Mouse (Mus musculus) lung, postnatal 0 days (tissue): ENCODE data around the gene Lfng. TPM values are rescaled to one million over a fixed set of nuclear protein-coding genes. Genes with fewer than 3 reads are reported as not detected.

Source experiments
- ATAC-seq: fragments of 200-750 bp; cut with Nextera tagmentation; 2 replicates; pipeline ENCODE4 v1.8.0; 2017; ENCODE audit warnings: moderate library complexity
- DNase-seq: peaks from one replicate; pipeline ENCODE4 v3.0.0-alpha.2; 2016; ENCODE audit warnings: low spot score
- H3K27ac ChIP-seq: fragments of 300-500 bp; sonication (generic); 2 replicates; pipeline ENCODE4 v1.5.1; 2014; ENCODE audit warnings: antibody characterized with exemption, mild to moderate bottlenecking, low read length, mixed read lengths
- H3K27me3 ChIP-seq: fragments of 300-500 bp; sonication (generic); replicated peaks from 2 replicates; pipeline ENCODE4 v1.6.1; 2014; ENCODE audit warnings: low read length, mixed read lengths; ENCODE audit not compliant: insufficient read depth
- H3K36me3 ChIP-seq: fragments of 300-500 bp; sonication (generic); 2 replicates; pipeline ENCODE4 v1.6.1; 2014; ENCODE audit warnings: low read length, mixed read lengths; ENCODE audit not compliant: insufficient read depth
- H3K4me1 ChIP-seq: fragments of 300-500 bp; sonication (generic); 2 replicates; pipeline ENCODE4 v1.6.1; 2014; ENCODE audit warnings: antibody characterized with exemption, low read depth, low read length, mixed read lengths; ENCODE audit not compliant: insufficient read depth
- H3K4me2 ChIP-seq: fragments of 300-500 bp; sonication (generic); replicated peaks from 2 replicates; pipeline ENCODE4 v1.6.1; 2014; ENCODE audit warnings: low read depth, mild to moderate bottlenecking, low read length, moderate library complexity, mixed read lengths
- H3K4me3 ChIP-seq: fragments of 300-500 bp; sonication (generic); 2 replicates; pipeline ENCODE4 v1.5.1; 2014; ENCODE audit warnings: low read depth, low read length
- H3K9ac ChIP-seq: fragments of 300-500 bp; sonication (generic); replicated peaks from 2 replicates; pipeline ENCODE4 v1.6.1; 2014; ENCODE audit warnings: low read depth, mild to moderate bottlenecking
- H3K9me3 ChIP-seq: fragments of 300-500 bp; sonication (generic); 2 replicates; pipeline ENCODE4 v1.6.1; 2016; ENCODE audit warnings: low read length, mixed read lengths
- CTCF ChIP-seq: IDR thresholded peaks from 2 replicates; pipeline ENCODE4 v1.5.1; 2016; ENCODE audit warnings: antibody characterized with exemption, mild to moderate bottlenecking
- EP300 ChIP-seq: IDR thresholded peaks from 2 replicates; pipeline ENCODE4 v1.6.1; 2016; ENCODE audit warnings: antibody characterized with exemption, mild to moderate bottlenecking, control low read depth
- WGBS: fragments of 180-500 bp; shearing (Covaris S2); extraction: QIAGEN DNeasy Blood & Tissue Kit; methylation state at CpG from one replicate; pipeline ENCODE4 v1.1.7; 2014; 5-methylcytosine and 5-hydroxymethylcytosine counted together
- polyA plus RNA-seq: library from polyadenylated mRNA; unstranded; fragments of >200 nt; fragmentation: Nextera tagmentation; extraction: Ambion mirVana; gene quantifications from 2 replicates; pipeline ENCODE4 v1.2.1, GENCODE M21; 2015

Gene Lfng
- polyA plus RNA-seq, 1 experiment from 2014 or later: 23.1 TPM

DNA sequence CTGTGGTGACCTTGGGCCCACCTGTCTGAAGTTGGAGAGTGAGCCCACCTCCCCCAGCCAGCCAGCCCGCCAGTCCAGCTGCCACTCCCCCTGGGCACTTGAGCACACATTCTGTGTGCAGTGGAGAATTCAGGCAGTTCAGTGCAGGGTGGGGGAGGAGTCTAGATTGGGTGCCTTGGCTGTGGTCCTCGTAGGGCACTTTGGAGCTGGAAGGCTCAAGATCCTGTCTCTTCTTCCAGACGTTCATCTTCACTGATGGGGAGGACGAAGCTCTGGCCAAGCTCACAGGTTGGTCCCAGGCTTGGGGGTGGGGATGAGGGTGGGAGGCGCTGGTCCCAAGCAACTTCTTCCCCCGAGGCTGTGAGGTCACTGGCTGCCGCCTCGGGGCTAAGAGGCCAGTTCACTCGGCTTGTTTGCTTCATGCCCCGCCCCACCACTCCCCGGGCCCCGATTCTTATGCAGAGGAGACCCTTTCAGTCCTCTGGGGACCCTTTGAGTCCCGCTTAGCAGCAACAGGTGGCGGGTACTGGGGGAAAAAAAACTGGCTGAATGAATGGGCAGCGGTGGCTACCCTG, 4.6 kb downstream of the Lfng start:
- TF ChIP-seq CTCF (no peak), EP300 (no peak)
- Histone ChIP-seq H3K9ac (peak overlapping the region; percentile 54), H3K27ac (peak overlapping the region; percentile 98), H3K4me1 (peaks cover 35% of the 10 kb centered on the region; the same call in 1 of the 2 replicates), H3K4me3 (peak overlapping the region; percentile 62), H3K27me3 (no peaks in the 10 kb centered on the region), H3K36me3 (no peaks in the 10 kb centered on the region; the same call in none of the 2 replicates), H3K4me2 (peak overlapping the region; percentile 75), H3K9me3 (no peaks in the 10 kb centered on the region)
- DNase-seq: peak; percentile 79
- WGBS: 16% methylated on average over 15 of the region's 15 CpGs
- ATAC-seq: peak; percentile 20

DNA sequence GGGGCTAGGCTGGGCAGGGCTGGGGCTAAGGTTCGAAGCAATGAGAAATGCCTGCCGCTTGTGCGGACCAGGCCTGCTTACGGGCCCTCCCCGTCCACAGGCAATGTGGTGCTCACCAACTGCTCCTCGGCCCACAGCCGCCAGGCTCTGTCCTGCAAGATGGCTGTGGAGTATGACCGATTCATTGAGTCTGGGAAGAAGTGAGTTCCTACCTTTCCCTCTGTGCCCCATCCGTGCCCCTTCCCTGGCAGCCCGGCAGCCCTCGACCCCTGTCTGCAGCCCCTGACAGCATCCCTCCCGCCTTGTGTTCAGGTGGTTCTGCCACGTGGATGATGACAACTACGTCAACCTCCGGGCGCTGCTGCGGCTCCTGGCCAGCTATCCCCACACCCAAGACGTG, 5.1 kb downstream of the Lfng start:
- 52% methylated on average over 18 of the region's 18 CpGs for WGBS
- Histone ChIP-seq H3K36me3 (no peaks in the 10 kb centered on the region; the same call in none of the 2 replicates), H3K9ac (peak overlapping the region; percentile 54), H3K4me2 (peak overlapping the region; percentile 75), H3K27ac (peak overlapping the region; percentile 98), H3K9me3 (no peaks in the 10 kb centered on the region), H3K27me3 (no peaks in the 10 kb centered on the region), H3K4me3 (peak overlapping the region; percentile 62; the same call in 1 of the 2 replicates), H3K4me1 (peaks cover 35% of the 10 kb centered on the region; the same call in 1 of the 2 replicates)
- no peak for DNase-seq
- ATAC-seq: no peak
- TF ChIP-seq EP300 (no peak), CTCF (no peak)

DNA sequence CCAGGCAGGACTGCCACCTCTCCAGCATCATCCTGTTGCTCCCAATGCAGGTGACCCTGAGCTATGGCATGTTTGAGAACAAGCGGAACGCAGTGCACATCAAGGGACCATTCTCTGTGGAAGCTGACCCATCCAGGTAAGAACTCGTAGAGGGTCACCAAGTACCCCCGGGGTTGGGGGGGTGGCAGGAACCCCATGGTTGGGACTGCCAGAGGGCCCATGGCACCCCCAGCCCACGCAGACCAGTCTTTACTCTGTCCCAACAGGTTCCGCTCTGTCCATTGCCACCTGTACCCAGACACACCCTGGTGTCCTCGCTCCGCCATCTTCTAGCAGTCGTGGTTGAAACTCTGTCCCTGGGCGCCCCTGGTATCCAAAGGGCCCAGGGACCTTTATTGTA, 7.0 kb downstream of the Lfng start:
- DNase-seq (no peak), ATAC-seq (no peak)
- Histone ChIP-seq H3K9me3 (no peaks in the 10 kb centered on the region), H3K4me1 (peaks cover 31% of the 10 kb centered on the region; the same call in 1 of the 2 replicates), H3K4me3 (no peak overlapping the region), H3K27me3 (no peaks in the 10 kb centered on the region), H3K4me2 (no peak overlapping the region), H3K27ac (no peak overlapping the region), H3K36me3 (no peaks in the 10 kb centered on the region; the same call in none of the 2 replicates), H3K9ac (no peak overlapping the region)
- 93% methylated on average over 10 of the region's 10 CpGs for WGBS
- TF ChIP-seq CTCF: no peak
- TF ChIP-seq EP300: no peak

DNA sequence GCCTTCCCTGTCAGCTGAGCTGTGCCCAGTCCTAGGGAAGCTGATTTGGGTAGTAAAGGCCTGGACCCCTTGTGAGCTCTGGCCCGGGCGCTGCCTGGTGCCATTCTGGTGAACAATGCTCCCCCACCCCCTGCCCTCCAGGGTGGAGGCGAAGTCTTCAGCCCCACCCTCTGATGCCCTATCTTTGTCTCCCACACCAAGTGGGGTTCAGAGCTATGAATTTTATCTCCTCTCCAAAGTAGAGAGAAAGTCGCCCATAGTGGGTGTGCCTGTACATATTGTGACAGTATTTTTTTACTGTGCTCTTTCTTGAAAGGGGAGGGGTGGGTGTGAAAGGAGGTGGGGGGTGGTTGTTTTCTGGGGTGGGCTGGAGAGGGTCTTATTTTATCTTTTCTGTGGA, 7.7 kb downstream of the Lfng start:
- WGBS: 84% methylated on average over 4 of the region's 4 CpGs
- no peak overlapping the region for H3K9ac ChIP-seq
- H3K27me3 ChIP-seq: no peaks in the 10 kb centered on the region
- H3K4me1 ChIP-seq: peaks cover 25% of the 10 kb centered on the region; the same call in 1 of the 2 replicates
- TF ChIP-seq EP300 (no peak), CTCF (no peak)
- no peak for ATAC-seq
- H3K9me3 ChIP-seq: no peaks in the 10 kb centered on the region
- H3K27ac ChIP-seq: no peak overlapping the region
- DNase-seq: no peak
- H3K36me3 ChIP-seq: no peaks in the 10 kb centered on the region; the same call in none of the 2 replicates
- no peak overlapping the region for H3K4me2 ChIP-seq
- no peak overlapping the region for H3K4me3 ChIP-seq

DNA sequence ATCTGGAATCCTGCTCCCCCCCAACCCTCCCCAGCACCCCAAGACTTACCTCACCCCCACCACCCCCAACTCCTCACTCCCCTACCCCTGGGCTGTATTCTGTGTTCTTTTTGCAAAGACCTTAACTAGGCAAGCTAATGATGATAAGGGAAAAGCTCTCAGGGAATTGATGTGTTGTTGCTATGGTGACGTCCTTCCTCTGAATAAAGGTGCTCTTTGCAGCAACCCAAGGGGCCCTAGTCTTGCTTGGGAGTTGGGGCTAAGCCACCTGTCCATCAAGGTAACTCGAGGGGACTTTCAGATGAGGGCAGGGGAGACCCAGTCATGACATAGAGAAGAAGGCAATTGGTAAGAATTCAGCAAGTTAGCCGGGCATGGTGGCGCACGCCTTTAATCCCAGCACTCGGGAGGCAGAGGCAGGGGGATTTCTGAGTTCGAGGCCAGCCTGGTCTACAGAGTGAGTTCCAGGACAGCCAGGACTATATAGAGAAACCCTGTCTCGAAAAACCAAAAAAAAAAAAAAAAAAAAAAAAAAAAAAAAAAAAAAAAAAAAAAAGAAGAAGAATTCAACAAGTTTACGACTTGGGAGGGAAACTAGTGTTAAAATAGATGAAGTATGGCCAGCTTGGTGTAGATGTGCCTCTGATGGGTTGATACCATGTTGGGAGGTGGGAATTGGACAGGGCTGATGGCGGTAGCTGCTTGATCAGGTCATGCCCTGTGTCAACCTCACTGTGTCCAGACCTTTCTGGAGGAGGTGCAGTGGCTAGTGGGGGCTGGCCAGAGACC, 8.4 kb downstream of the Lfng start:
- no peak overlapping the region for H3K4me3 ChIP-seq
- WGBS: 75% methylated on average over 10 of the region's 10 CpGs
- no peaks in the 10 kb centered on the region; the same call in none of the 2 replicates for H3K36me3 ChIP-seq
- H3K4me2 ChIP-seq: no peak overlapping the region
- H3K27ac ChIP-seq: no peak overlapping the region
- DNase-seq (no peak), ATAC-seq (no peak)
- H3K27me3 ChIP-seq: no peaks in the 10 kb centered on the region
- no peaks in the 10 kb centered on the region for H3K9me3 ChIP-seq
- H3K9ac ChIP-seq: no peak overlapping the region
- H3K4me1 ChIP-seq: peaks cover 23% of the 10 kb centered on the region; the same call in 1 of the 2 replicates
- TF ChIP-seq EP300 (no peak), CTCF (no peak)

DNA sequence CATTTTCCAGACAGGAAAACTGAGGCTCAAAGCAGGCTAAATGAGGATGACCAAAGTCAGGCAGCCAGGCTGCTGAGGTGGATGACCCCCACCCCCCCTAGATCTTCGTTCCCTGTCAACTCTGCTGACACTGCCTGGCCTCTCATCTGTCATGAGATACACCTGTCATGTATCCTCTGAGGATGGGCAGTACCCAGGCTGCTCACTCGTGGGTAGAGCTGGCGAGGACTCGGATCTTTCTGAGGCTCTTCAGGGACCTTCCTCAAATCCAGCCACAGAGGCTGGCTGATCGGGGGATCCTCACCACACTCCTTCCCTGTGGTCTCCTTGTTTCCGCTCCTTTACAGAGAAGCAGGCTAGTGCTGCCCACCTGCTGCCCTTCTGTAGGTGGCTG, 9.0 kb downstream of the Lfng start:
- no peaks in the 10 kb centered on the region; the same call in none of the 2 replicates for H3K36me3 ChIP-seq
- H3K27me3 ChIP-seq: no peaks in the 10 kb centered on the region
- H3K4me3 ChIP-seq: no peak overlapping the region
- H3K9me3 ChIP-seq: no peaks in the 10 kb centered on the region
- no peak overlapping the region for H3K9ac ChIP-seq
- WGBS: 70% methylated on average over 4 of the region's 6 CpGs
- no peak for DNase-seq
- TF ChIP-seq CTCF (no peak), EP300 (no peak)
- H3K4me2 ChIP-seq: no peak overlapping the region
- ATAC-seq: no peak
- no peak overlapping the region for H3K27ac ChIP-seq
- H3K4me1 ChIP-seq: peaks cover 20% of the 10 kb centered on the region; the same call in 1 of the 2 replicates
